Mouse (Mus musculus): ENCODE measurements around the gene Arhgap19. TPM values are rescaled to one million over a fixed set of nuclear protein-coding genes. Genes with fewer than 3 reads are reported as not detected.

Gene Arhgap19
- total and polyA plus RNA-seq, 3 experiments, result 20.4 to 36.8 (median 30.1) TPM

- H3K9ac ChIP-seq (ENCODE audit: insufficient read depth, low read depth), result no peak overlapping the region
- in situ Hi-C loops (cut with MboI; ENCODE audit: low pct_ligation_motif_present, low pct_unique_long_range_greater_than_20kb, low sequenced_read_pairs) (no loop called here), dilution Hi-C loops (cut with MboI; ENCODE audit: extremely low pct_ligation_motif_present, extremely low pct_unique_long_range_greater_than_20kb, low sequenced_read_pairs) (no loop called here)
- no peak overlapping the region for H3K27ac ChIP-seq (ENCODE audit: insufficient read depth, low read depth)
- H3K4me1 ChIP-seq (ENCODE audit: control insufficient read depth in 1 of 2, insufficient read depth in 2 of 2), result peaks cover 7 to 10% of the 10 kb centered on the region in 2 experiments; a peak in 3 of 4 replicates
- no peaks in the 10 kb centered on the region for H3K36me3 ChIP-seq (replicated peaks in 1 of 2; ENCODE audit: control insufficient read depth in 1 of 2, insufficient read depth in 1 of 2, low read length in 1 of 2)
- H3K4me3 ChIP-seq (replicated peaks in 1 of 3; ENCODE audit: low read depth in 2 of 3, low read length in 2 of 3, poor library complexity in 1 of 3), result no peak overlapping the region
- no peaks in the 10 kb centered on the region for H3K79me2 ChIP-seq (replicated peaks; ENCODE audit: control insufficient read depth, extremely low read depth, insufficient read depth, poor library complexity, severe bottlenecking)
- peaks cover 36% of the 10 kb centered on the region for H3K27me3 ChIP-seq (replicated peaks)
- H3K9me3 ChIP-seq (replicated peaks; ENCODE audit: low read length), result no peaks in the 10 kb centered on the region
- peak; percentile 21 for DNase-seq (ENCODE audit: extremely low read depth)
- H3K4me2 ChIP-seq (ENCODE audit: insufficient read depth, low read depth, poor library complexity, severe bottlenecking), result no peak overlapping the region
- TF ChIP-seq KAT2A (IDR thresholded peaks at IDR 0.05; ENCODE audit: insufficient replicate concordance, low read length), result no peak
- TF ChIP-seq IRF4 (IDR thresholded peaks at IDR 0.05; ENCODE audit: low read depth, low read length), result no peak
- 0 out of 2 replicates have a peak, but pooled peaks have one; percentile 22 for TF ChIP-seq MAZ (IDR thresholded peaks at IDR 0.05; ENCODE audit: low read depth, low read length)
These were observed 76.9 kb downstream of the Arhgap19 start for GRCm38 (mm10) chr19:41724831-41725470.

DNA sequence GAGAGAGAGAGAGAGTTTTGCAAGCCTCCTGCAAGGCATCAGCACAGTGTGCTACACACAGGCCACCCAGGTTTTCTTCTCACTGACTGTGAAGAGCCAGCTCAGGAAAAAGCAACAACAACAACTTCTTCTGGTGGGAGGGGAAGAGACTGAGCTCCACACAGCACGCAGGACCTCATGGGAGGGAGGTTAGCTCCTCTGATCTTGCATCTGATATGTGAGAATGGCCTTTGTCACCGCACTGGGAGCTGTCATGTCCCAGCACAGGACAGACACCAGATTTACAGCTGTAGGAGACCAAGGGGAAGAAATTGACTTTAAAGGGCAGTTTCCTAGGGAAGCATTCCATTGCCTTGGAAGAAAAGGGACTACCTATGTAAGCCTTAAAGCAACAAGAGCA, 78.5 kb downstream of the Arhgap19 start:
- dilution Hi-C loops (cut with MboI; ENCODE audit: extremely low pct_ligation_motif_present, extremely low pct_unique_long_range_greater_than_20kb, low sequenced_read_pairs), result no loop called here
- no peaks in the 10 kb centered on the region for H3K36me3 ChIP-seq (replicated peaks in 1 of 2; ENCODE audit: control insufficient read depth in 1 of 2, insufficient read depth in 1 of 2, low read length in 1 of 2)
- no peaks in the 10 kb centered on the region for H3K9me3 ChIP-seq (replicated peaks; ENCODE audit: low read length)
- H3K27ac ChIP-seq (ENCODE audit: insufficient read depth, low read depth), result no peak overlapping the region
- H3K4me2 ChIP-seq (ENCODE audit: insufficient read depth, low read depth, poor library complexity, severe bottlenecking), result no peak overlapping the region
- H3K4me1 ChIP-seq (ENCODE audit: control insufficient read depth in 1 of 2, insufficient read depth in 2 of 2), result peaks cover 7 to 10% of the 10 kb centered on the region in 2 experiments; a peak in 3 of 4 replicates
- DNase-seq (ENCODE audit: extremely low read depth), result no peak
- no peak overlapping the region for H3K9ac ChIP-seq (ENCODE audit: insufficient read depth, low read depth)
- TF ChIP-seq E2F4 (IDR thresholded peaks at IDR 0.05; ENCODE audit: insufficient replicate concordance, low read depth, low read length), result no peak
- no peak for TF ChIP-seq MYC (IDR thresholded peaks at IDR 0.05; ENCODE audit: low read depth, low read length)
- TF ChIP-seq ZKSCAN1 (IDR thresholded peaks at IDR 0.05; ENCODE audit: borderline replicate concordance, low read depth, low read length), result no peak
- TF ChIP-seq TCF12 (IDR thresholded peaks at IDR 0.05; ENCODE audit: low read depth, low read length), result no peak
- no peak for TF ChIP-seq UBTF (IDR thresholded peaks at IDR 0.05; ENCODE audit: low read depth, low read length)
- no peak for TF ChIP-seq USF2 (conservative IDR thresholded peaks at IDR 0.05; ENCODE audit: low read depth, low read length)
- no peak for TF ChIP-seq MAFK (IDR thresholded peaks at IDR 0.05; ENCODE audit: insufficient replicate concordance, low read length)
- TF ChIP-seq SIN3A (IDR thresholded peaks at IDR 0.05; ENCODE audit: low read length), result no peak
- TF ChIP-seq EP300 (IDR thresholded peaks at IDR 0.05; ENCODE audit: low read length), result no peak
- peaks cover 26% of the 10 kb centered on the region for H3K27me3 ChIP-seq (replicated peaks)
- no peak overlapping the region for H3K4me3 ChIP-seq (replicated peaks in 1 of 3; ENCODE audit: low read depth in 2 of 3, low read length in 2 of 3, poor library complexity in 1 of 3)
- in situ Hi-C loops (cut with MboI; ENCODE audit: low pct_ligation_motif_present, low pct_unique_long_range_greater_than_20kb, low sequenced_read_pairs), result no loop called here
- no peaks in the 10 kb centered on the region for H3K79me2 ChIP-seq (replicated peaks; ENCODE audit: control insufficient read depth, extremely low read depth, insufficient read depth, poor library complexity, severe bottlenecking)

GRCm38 (mm10) chr19:41719436-41719835, 82.4 kb downstream of the Arhgap19 start:
- dilution Hi-C loops (cut with MboI; ENCODE audit: extremely low pct_ligation_motif_present, extremely low pct_unique_long_range_greater_than_20kb, low sequenced_read_pairs), result no loop called here
- H3K79me2 ChIP-seq (replicated peaks; ENCODE audit: control insufficient read depth, extremely low read depth, insufficient read depth, poor library complexity, severe bottlenecking), result no peaks in the 10 kb centered on the region
- no peaks in the 10 kb centered on the region for H3K9me3 ChIP-seq (replicated peaks; ENCODE audit: low read length)
- no peak overlapping the region for H3K27ac ChIP-seq (ENCODE audit: insufficient read depth, low read depth)
- TF ChIP-seq MXI1 (IDR thresholded peaks at IDR 0.05; ENCODE audit: low read depth, low read length), result no peak
- no peak for TF ChIP-seq EP300 (IDR thresholded peaks at IDR 0.05; ENCODE audit: low read length)
- no peak for TF ChIP-seq RCOR1 (conservative IDR thresholded peaks at IDR 0.05; ENCODE audit: low read depth, low read length)
- no peak for TF ChIP-seq ZMIZ1 (IDR thresholded peaks at IDR 0.05; ENCODE audit: low read depth, low read length)
- no peak for TF ChIP-seq MAZ (IDR thresholded peaks at IDR 0.05; ENCODE audit: low read depth, low read length)
- H3K36me3 ChIP-seq (replicated peaks in 1 of 2; ENCODE audit: control insufficient read depth in 1 of 2, insufficient read depth in 1 of 2, low read length in 1 of 2), result no peaks in the 10 kb centered on the region
- H3K27me3 ChIP-seq (replicated peaks), result peaks cover 48% of the 10 kb centered on the region
- no peak overlapping the region for H3K4me3 ChIP-seq (replicated peaks in 1 of 3; ENCODE audit: low read depth in 2 of 3, low read length in 2 of 3, poor library complexity in 1 of 3)
- no peak overlapping the region for H3K9ac ChIP-seq (ENCODE audit: insufficient read depth, low read depth)
- 0 out of 4 replicates have a peak, but pooled peaks cover 0 to 2% of the 10 kb centered on the region in 2 experiments for H3K4me1 ChIP-seq (ENCODE audit: control insufficient read depth in 1 of 2, insufficient read depth in 2 of 2)
- no peak for DNase-seq (ENCODE audit: extremely low read depth)
- in situ Hi-C loops (cut with MboI; ENCODE audit: low pct_ligation_motif_present, low pct_unique_long_range_greater_than_20kb, low sequenced_read_pairs), result no loop called here
- no peak overlapping the region for H3K4me2 ChIP-seq (ENCODE audit: insufficient read depth, low read depth, poor library complexity, severe bottlenecking)

All from CH12.LX (cell line).